Mouse (Mus musculus) right cerebral cortex, postnatal 14 days (tissue): ENCODE measurements around the gene Fus.
A peak's percentile ranks its signal among the peaks of the same experiment; 100 is the strongest.

ENCODE experiments used
- DNase-seq: peaks from one replicate; pipeline ENCODE4 v3.0.0; 2022

Gene Fus

GRCm38 (mm10) chr7:127946470-127947023, 20.7 kb upstream of the Fus start, which contains the start of gene Prss36:
Prss36 (minus strand) TSS chr7:127946725.
- no peak for DNase-seq

DNA sequence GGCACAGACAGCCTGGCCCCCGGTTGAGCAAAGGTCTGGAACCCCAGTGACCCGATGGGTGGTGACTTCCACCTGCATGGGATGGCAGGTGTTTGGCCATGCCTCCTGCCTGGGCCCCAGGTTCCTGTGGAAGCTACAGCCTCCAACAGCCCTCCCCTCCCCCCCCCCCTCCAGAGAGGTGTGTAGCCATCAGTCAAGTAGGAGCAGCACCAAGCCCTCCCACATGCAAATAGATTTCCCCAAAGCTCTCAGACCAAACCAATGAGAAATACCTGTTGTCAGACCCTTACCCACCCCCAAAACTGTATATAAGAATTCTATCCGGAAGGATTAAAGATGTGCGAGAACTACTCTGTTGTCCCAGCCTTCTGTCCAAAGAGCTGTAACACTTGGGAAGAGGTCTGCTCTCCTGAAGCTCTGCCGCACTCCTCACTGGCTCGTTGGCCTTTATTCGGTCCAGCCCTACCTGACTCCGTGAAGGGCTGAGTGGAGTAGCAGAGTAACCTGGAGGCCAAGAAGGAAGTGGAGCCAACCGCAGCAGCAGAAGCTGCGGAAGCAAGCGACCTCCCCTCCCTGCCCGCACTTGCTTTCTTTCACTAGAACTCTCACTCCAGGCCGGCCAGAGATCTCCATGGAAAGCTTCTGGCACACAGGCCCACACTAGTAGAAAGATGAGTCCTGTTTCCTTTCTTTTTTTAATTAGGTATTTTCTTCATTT, 14.2 kb upstream of the Fus start:
- DNase-seq, result no peak

- no peak for DNase-seq
Observed at GRCm38 (mm10) chr7:127959364-127959763, 7.9 kb upstream of the Fus start.

GRCm38 (mm10) chr7:127966371-127966918, 812 bp upstream of the Fus start:
- no peak for DNase-seq

GRCm38 (mm10) chr7:127967922-127968828, 918 bp downstream of the Fus start:
- peak; percentile 83 for DNase-seq

DNA sequence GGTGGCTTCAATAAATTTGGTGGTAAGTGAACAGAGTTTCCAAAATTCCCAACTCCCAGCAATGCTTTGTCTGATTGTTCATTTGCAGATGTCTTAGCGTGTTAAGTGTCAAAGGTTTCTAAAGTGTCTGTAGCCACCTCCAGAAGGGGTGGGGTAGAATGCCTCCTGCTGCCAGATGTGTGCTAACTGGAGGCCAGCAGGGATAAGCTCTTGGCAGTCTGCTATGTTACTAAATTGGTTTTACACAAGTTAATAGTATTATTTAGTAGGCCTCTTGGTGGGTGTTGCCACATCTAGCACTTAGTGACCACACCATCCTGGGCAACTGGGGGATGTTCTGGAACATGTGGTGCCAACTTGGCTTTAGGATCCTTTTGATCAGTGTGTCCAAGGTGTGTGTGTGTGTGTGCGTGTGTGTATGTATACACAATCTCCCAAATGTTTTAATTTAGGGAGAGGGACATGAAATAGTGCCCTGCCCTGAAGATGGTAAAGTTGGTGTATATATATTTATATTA, 7.2 kb downstream of the Fus start:
- no peak for DNase-seq

- DNase-seq, result no peak
Observed at GRCm38 (mm10) chr7:127978856-127979255, 11.6 kb downstream of the Fus start.

- no peak for DNase-seq
Observed at GRCm38 (mm10) chr7:127980606-127981005, 13.3 kb downstream of the Fus start.

DNA sequence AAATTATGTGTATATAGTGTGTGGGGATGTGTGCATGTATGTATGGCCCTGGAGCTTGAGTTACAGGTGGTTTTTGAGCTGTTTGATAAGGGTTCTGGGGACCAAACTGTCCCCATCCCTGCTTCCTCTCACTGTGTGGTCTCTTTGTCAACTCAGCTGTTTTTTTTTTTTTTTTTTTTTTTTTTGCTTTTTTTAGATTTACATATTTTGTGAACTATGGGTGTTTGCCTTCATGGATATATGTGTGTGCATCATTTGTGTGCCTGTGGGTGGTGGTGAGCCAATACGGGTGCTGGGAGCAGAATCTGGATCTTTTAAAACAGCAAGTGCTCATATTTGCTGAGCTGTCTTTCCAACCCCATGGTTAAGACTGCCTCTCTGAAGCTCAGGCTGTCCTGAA, 21.6 kb downstream of the Fus start:
- DNase-seq, result no peak

- peak; percentile 80 for DNase-seq
Observed at GRCm38 (mm10) chr7:127991643-127992487, 24.6 kb downstream of the Fus start.

DNA sequence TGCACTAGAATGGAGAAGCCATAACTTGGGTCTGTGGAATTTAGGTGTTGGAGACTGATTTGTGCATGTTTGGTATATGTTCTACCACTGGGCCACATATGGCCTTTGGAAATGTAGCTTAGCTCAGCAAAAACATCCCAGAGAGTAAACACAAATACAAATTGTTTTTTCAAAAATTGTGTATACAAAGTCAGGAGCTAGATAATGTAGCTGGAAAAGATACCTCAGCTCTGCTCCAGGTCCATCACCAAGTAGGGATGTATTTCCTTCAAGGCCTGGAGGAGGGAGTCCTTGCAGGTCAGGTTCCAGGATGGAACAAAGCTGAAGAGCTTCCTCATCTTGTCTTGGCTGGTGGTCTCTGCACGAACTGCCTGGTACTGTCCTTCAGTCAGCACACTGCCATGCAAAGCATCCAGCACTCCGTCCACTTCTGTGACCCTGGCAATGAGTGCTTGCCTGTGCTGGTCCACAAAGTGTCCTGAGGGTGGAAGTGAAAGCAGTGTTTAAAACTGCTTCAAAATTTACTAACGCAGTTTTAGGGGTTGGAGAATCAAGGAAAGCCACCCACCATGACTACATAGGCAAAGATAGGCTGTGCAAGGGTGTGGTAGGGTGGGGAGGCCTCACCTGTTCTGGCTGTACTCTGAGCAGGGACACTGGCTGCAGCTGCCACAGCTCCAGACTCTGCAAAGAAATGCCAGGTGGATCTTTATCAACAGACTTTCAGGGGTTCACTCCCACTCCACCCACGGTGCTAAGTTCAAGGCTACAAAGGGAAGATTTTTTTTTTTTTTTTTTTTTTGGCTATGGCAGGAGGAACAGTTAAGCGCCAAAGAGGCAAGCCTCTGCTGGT, 25.5 kb downstream of the Fus start:
- DNase-seq, result no peak

DNA sequence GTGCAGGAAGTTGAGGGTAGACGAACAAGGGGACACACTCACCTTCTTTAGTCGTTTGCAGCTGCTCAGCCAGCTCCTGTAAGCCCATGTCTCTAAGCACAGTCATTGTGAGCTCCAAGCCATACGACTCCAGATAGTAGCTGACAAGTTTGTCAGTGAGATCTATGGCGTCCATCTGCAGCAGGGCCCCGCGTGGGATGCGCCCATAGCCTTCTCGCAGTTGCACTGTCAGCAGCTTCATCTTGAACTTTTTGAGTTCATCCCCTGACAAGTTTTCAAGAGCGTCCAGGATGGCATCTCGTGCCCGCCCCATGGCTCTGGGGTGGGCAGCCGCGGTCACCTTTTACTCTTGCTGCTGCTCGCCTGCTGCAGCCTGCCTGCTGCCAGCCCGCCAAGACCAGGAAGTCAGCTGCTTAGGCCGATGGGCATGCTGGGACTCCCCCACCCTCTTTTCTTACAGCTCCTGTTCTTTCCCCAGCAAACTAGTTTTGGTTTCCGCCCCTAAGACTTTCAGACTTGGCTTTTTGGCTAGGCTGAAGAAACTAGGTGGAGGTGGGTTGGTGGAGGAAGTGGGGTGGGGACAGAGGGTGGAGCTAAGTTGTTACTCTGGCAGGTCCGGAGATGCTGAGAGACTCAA, 26.2 kb downstream of the Fus start, which contains the start of gene Pycard:
Gene Pycard (minus strand): TSS at position 527 of the 637 bp plus-strand sequence.
- DNase-seq, result peak; percentile 24

DNA sequence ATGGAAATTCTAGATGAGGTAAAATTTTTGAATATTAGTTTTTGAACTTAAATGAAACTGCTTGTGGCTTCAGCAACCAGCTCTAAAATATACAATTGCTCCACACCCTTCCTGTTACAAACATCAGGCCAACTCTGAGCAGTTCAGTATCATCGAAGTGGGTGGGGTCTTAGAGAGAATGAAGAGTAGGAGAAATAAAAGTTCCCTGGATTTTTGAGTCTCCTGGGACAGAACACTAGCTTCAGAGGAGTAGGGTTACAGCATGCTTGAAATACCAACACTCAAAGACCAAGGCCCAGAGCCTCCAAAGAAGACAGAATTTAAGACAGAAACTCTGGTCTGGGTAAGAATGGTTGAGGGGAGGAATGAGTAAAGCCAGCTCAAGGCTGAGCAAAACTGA, 32.2 kb downstream of the Fus start:
- no peak for DNase-seq

- no peak for DNase-seq
Observed at GRCm38 (mm10) chr7:128000068-128000950, 33.1 kb downstream of the Fus start.

DNA sequence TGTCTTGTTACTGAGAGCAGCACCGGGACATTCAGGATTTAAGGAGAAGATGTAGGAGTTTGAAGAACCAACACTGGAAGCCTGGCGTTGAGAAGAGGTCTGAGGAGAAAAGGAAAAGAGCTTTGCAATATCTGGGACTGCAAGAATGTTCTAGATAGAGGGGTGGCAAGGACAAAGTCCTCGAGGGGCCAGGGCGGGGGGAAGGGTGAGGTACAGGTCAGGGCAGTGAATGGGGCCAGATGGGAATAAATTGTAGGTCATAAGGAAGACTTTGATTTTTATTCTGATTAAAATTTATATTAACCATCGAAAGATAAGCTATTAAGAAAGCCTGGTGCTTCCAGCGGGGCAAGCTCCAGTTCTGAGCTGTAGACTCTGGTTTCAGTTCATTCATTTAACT, 35.8 kb downstream of the Fus start:
- no peak for DNase-seq

- no peak for DNase-seq
Observed at GRCm38 (mm10) chr7:128003688-128004087, 36.4 kb downstream of the Fus start, which contains the start of gene Trim72. Trim72 (plus strand) TSS chr7:128003949.

GRCm38 (mm10) chr7:128004150-128004486, 36.9 kb downstream of the Fus start:
- DNase-seq, result no peak

GRCm38 (mm10) chr7:128004487-128005362, 37.5 kb downstream of the Fus start:
- no peak for DNase-seq

DNA sequence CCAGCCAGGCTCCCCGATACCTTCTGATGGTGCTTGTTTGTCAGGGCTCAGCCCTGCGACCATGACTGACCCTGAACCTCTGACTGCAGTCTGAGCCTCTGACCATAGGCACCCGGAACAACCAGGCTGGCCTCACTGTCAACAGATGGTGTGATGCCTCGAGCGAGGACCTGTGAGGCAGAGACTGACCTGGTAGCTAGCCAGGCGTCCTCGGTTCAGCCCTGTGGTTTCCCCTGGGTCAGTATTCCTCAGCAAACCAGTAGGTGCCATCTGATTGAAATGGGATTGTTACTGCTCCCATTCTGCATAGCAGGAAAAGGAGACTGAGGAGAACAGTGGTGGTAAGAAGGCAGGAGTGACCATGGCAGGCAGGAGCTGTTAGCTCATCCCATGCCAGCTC, 38.9 kb downstream of the Fus start:
- DNase-seq, result no peak
